Mouse (Mus musculus): ENCODE data around the gene Nelfcd. TPM values are rescaled to one million over a fixed set of nuclear protein-coding genes. Genes with fewer than 3 reads are reported as not detected.

Gene Nelfcd
- polyA plus RNA-seq, 1 experiment from 2014 or later, result 195 TPM

DNA sequence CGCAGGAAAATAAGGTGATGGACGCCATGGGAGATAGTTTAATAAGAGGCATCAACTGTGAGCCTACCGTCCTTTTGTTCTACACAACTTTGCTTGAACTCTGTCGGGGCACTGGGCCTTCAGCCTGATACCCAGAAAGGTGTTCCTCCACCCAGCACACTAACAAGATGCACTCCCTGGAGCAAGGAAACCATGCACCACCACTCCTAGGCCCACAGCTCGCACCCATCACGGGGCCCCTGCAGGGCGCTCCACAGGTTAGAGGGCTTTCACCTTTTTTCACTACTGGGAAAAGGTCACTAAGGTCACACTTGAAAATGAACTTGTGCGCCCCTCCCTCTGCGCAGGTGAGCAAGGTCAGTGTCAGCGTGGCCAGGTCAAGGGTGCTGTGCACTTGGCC, 47.8 kb downstream of the Nelfcd start:
- Histone ChIP-seq H3K27me3 (ENCODE audit: low read depth, poor library complexity, severe bottlenecking) (no peaks in the 10 kb centered on the region), H3K9me3 (replicated peaks) (no peaks in the 10 kb centered on the region), H3K4me3 (peak overlapping the region; percentile 67), H3K27ac (replicated peaks) (peak overlapping the region; percentile 94), H3K4me1 (peaks cover 21% of the 10 kb centered on the region), H3K36me3 (peaks cover 69% of the 10 kb centered on the region)
- DNase-seq (ENCODE audit: low spot score), result peak; percentile 27
- WGBS, result 49% methylated on average over 10 of the region's 10 CpGs

- WGBS, result 3% methylated on average over 48 of the region's 48 CpGs
- peaks cover 75% of the 10 kb centered on the region for H3K36me3 ChIP-seq
Observed at GRCm38 (mm10) chr2:174463789-174464523, 48.4 kb downstream of the Nelfcd start, which contains the start of gene Atp5e. Gene Atp5e (minus strand): TSS chr2:174464105.

DNA sequence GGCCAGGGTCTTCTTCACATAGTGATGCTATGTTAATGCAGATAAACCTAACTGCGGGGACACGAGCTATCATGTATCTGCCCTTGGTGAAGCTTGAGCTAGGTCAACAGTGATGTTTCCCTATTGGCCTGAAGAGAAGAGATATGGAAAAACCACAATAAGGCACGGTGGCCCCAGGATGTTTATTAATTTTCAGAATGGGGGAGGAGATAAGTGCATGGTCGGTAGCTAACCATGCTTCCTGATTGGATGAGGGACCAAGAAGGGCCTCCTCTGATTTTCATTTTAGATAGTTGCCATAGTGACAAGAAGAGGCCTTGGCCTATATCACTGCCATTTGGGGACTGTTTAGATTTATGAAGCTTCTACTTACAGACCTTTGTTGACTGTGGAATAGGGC, 54.7 kb downstream of the Nelfcd start:
- 92% methylated on average over 4 of the region's 4 CpGs for WGBS
- Histone ChIP-seq H3K27me3 (ENCODE audit: low read depth, poor library complexity, severe bottlenecking) (no peaks in the 10 kb centered on the region), H3K36me3 (peaks cover 65% of the 10 kb centered on the region), H3K4me3 (no peak overlapping the region), H3K27ac (replicated peaks) (no peak overlapping the region), H3K9me3 (replicated peaks) (no peaks in the 10 kb centered on the region), H3K4me1 (peaks cover 27% of the 10 kb centered on the region)
- DNase-seq (ENCODE audit: low spot score), result no peak

More at GRCm38 (mm10) chr2:174463789-174464523, 48.4 kb downstream of the Nelfcd start, which contains the start of gene Atp5e:
- Histone ChIP-seq H3K27me3 (ENCODE audit: low read depth, poor library complexity, severe bottlenecking) (no peaks in the 10 kb centered on the region), H3K9me3 (replicated peaks) (no peaks in the 10 kb centered on the region), H3K4me1 (peaks cover 17% of the 10 kb centered on the region), H3K27ac (replicated peaks) (peak within 1 kb of the TSS; percentile 94), H3K4me3 (peak within 1 kb of the TSS; percentile 67)
- DNase-seq (ENCODE audit: low spot score), result peak; percentile 94

GRCm38 (mm10) chr2:174470786-174471405, 55.3 kb downstream of the Nelfcd start:
- Histone ChIP-seq H3K27ac (replicated peaks) (no peak overlapping the region), H3K4me3 (no peak overlapping the region), H3K36me3 (peaks cover 60% of the 10 kb centered on the region), H3K27me3 (ENCODE audit: low read depth, poor library complexity, severe bottlenecking) (no peaks in the 10 kb centered on the region), H3K9me3 (replicated peaks) (no peaks in the 10 kb centered on the region), H3K4me1 (peaks cover 27% of the 10 kb centered on the region)
- WGBS, result 96% methylated on average over 7 of the region's 7 CpGs
- no peak for DNase-seq (ENCODE audit: low spot score)

GRCm38 (mm10) chr2:174472407-174472806, 56.8 kb downstream of the Nelfcd start:
- WGBS, result 9% methylated on average over 30 of the region's 30 CpGs
- Histone ChIP-seq H3K4me3 (peak overlapping the region; percentile 68), H3K36me3 (peaks cover 45% of the 10 kb centered on the region), H3K27me3 (ENCODE audit: low read depth, poor library complexity, severe bottlenecking) (no peaks in the 10 kb centered on the region), H3K4me1 (peaks cover 27% of the 10 kb centered on the region), H3K9me3 (replicated peaks) (no peaks in the 10 kb centered on the region), H3K27ac (replicated peaks) (peak overlapping the region; percentile 91)
- DNase-seq (ENCODE audit: low spot score), result no peak

DNA sequence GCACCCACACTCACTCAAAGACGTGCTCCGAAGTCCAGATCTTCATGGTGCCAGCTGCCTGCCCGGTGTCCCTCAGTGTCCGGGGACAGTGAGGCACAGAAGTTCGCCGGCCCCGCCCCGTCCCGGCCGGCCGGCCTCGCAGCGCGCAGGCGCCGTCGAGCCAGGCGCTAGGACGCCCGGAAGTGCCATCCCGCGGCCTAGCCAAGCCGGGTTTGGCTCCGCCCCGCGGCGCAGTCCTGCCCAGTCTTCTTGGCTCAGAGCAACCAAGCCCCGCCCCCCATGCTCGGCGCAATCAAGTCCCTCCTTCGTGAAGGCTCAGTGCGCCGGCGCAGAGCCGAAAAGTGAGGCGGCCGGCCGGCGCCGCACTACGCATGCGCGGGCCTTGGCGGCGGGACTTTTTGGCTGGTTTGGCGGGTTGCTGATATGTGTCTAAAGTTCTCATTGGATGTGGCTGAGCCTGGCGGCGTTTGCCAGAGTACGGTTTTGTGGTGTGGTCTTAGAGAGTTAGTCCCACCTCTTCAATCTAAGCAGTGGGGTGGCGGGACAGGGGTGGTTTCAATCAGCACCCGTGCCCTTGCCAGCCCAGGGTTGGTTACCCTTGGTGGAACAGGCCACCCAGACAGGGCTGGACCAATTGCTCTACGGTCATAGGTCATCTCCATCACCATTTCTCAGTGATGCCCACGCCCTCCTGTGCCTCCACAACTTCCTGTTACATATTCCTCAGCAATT, 57.4 kb downstream of the Nelfcd start, which contains the start of gene Prelid3b:
Gene Prelid3b (minus strand): TSS at position 264 of the 732 bp plus-strand sequence.
- Histone ChIP-seq H3K4me1 (peaks cover 27% of the 10 kb centered on the region), H3K27ac (replicated peaks) (peak within 1 kb of the TSS; percentile 91), H3K9me3 (replicated peaks) (no peaks in the 10 kb centered on the region), H3K27me3 (ENCODE audit: low read depth, poor library complexity, severe bottlenecking) (no peaks in the 10 kb centered on the region), H3K4me3 (peak within 1 kb of the TSS; percentile 68), H3K36me3 (peaks cover 39% of the 10 kb centered on the region)
- under 1% methylated on average over 53 of the region's 53 CpGs for WGBS
- DNase-seq (ENCODE audit: low spot score), result peak; percentile 99

GRCm38 (mm10) chr2:174473550-174473927, 57.9 kb downstream of the Nelfcd start:
- Histone ChIP-seq H3K27me3 (ENCODE audit: low read depth, poor library complexity, severe bottlenecking) (no peaks in the 10 kb centered on the region), H3K9me3 (replicated peaks) (no peaks in the 10 kb centered on the region), H3K27ac (replicated peaks) (peak overlapping the region; percentile 91), H3K4me1 (peaks cover 27% of the 10 kb centered on the region), H3K36me3 (peaks cover 33% of the 10 kb centered on the region), H3K4me3 (peak overlapping the region; percentile 68)
- 87% methylated on average over 5 of the region's 5 CpGs for WGBS
- DNase-seq (ENCODE audit: low spot score), result no peak

Other genes with a start within 250 kb of the Nelfcd start
- 1,043 and 1,067 TPM in 2 replicates for gene Gnas, start 131.5 kb upstream of the Nelfcd start, polyA plus RNA-seq (2016; fragmentation: Nextera tagmentation; extraction: Ambion mirVana)
- gene Gm20721, start 69.1 kb upstream of the Nelfcd start, polyA plus RNA-seq (2016; fragmentation: Nextera tagmentation; extraction: Ambion mirVana), result 12.7 and 15.2 TPM in 2 replicates
- 116 TPM in 2 replicates for gene Ctsz, start 23.2 kb downstream of the Nelfcd start, polyA plus RNA-seq (2016; fragmentation: Nextera tagmentation; extraction: Ambion mirVana)
- gene Tubb1, start 34.9 kb downstream of the Nelfcd start, polyA plus RNA-seq (2016; fragmentation: Nextera tagmentation; extraction: Ambion mirVana), result 4.3 and 6.1 TPM in 2 replicates
- gene Atp5e, start 48.3 kb downstream of the Nelfcd start, polyA plus RNA-seq (2016; fragmentation: Nextera tagmentation; extraction: Ambion mirVana), result 569 and 605 TPM in 2 replicates
- 125 and 132 TPM in 2 replicates for gene Prelid3b, start 57.3 kb downstream of the Nelfcd start, polyA plus RNA-seq (2016; fragmentation: Nextera tagmentation; extraction: Ambion mirVana)
- gene Zfp831, start 227.7 kb downstream of the Nelfcd start, polyA plus RNA-seq (2016; fragmentation: Nextera tagmentation; extraction: Ambion mirVana), result not detected in 2 replicates

Measured in midbrain, embryonic 10.5 days (tissue).